Mouse (Mus musculus) forebrain, postnatal 0 days (tissue): ENCODE data around the gene Hcn2. TPM values are rescaled to one million over a fixed set of nuclear protein-coding genes. Genes with fewer than 3 reads are reported as not detected.

ENCODE experiments used
- ATAC-seq: fragments of 200-750 bp; cut with Nextera tagmentation; 2 replicates; pipeline ENCODE4 v1.8.0; 2017; ENCODE audit warnings: mild to moderate bottlenecking, moderate library complexity
- DNase-seq: peaks from one replicate; pipeline ENCODE4 v3.0.0-alpha.2; 2015
- H3K27ac ChIP-seq: fragments of 300-500 bp; sonication (generic); 2 replicates; pipeline ENCODE4 v1.5.1; 2014; ENCODE audit warnings: low read depth, mild to moderate bottlenecking, antibody characterized with exemption, low read length, moderate library complexity, mixed read lengths
- H3K27me3 ChIP-seq: fragments of 300-500 bp; sonication (generic); 2 replicates; pipeline ENCODE4 v1.6.1; 2014; ENCODE audit warnings: mild to moderate bottlenecking, low read length, mixed read lengths; ENCODE audit not compliant: insufficient read depth
- H3K36me3 ChIP-seq: fragments of 300-500 bp; sonication (generic); 2 replicates; pipeline ENCODE4 v1.6.1; 2014; ENCODE audit warnings: mild to moderate bottlenecking, moderate library complexity; ENCODE audit not compliant: insufficient read depth
- H3K4me1 ChIP-seq: fragments of 300-500 bp; sonication (generic); 2 replicates; pipeline ENCODE4 v1.6.1; 2014; ENCODE audit warnings: antibody characterized with exemption; ENCODE audit not compliant: insufficient read depth
- H3K4me2 ChIP-seq: fragments of 300-500 bp; sonication (generic); 2 replicates; pipeline ENCODE4 v1.6.1; 2014; ENCODE audit warnings: low read depth, mild to moderate bottlenecking, moderate library complexity
- H3K4me3 ChIP-seq: fragments of 300-500 bp; sonication (generic); 2 replicates; pipeline ENCODE4 v1.5.1; 2014; ENCODE audit warnings: low read depth, low read length, mixed read lengths
- H3K9ac ChIP-seq: fragments of 300-500 bp; sonication (generic); 2 replicates; pipeline ENCODE4 v1.6.1; 2014; ENCODE audit warnings: mild to moderate bottlenecking
- H3K9me3 ChIP-seq: fragments of 300-500 bp; sonication (generic); 2 replicates; pipeline ENCODE4 v1.6.1; 2016; ENCODE audit warnings: low read length
- CTCF ChIP-seq: sonication (generic); IDR thresholded peaks from 2 replicates; pipeline ENCODE4 v1.5.1; 2016; ENCODE audit warnings: antibody characterized with exemption, control low read depth, low read depth
- WGBS: fragments of 180-500 bp; shearing (Covaris S2); extraction: QIAGEN DNeasy Blood & Tissue Kit; methylation state at CpG from one replicate; pipeline ENCODE4 v1.1.7; 2014; 5-methylcytosine and 5-hydroxymethylcytosine counted together
- polyA plus RNA-seq: library from polyadenylated mRNA; unstranded; fragments of >200 nt; fragmentation: Nextera tagmentation; extraction: Ambion mirVana; gene quantifications from 2 replicates; pipeline ENCODE4 v1.2.1, GENCODE M21; 2015
- total RNA-seq: library from RNA; depleted of rRNA; stranded (reverse); fragments of >200 nt; gene quantifications from 2 replicates; pipeline ENCODE4 v1.2.3, GENCODE M21; 2014

The Hcn2 gene
- total and polyA plus RNA-seq, 2 experiments from 2014 or later, result 4.7 to 34.5 TPM

DNA sequence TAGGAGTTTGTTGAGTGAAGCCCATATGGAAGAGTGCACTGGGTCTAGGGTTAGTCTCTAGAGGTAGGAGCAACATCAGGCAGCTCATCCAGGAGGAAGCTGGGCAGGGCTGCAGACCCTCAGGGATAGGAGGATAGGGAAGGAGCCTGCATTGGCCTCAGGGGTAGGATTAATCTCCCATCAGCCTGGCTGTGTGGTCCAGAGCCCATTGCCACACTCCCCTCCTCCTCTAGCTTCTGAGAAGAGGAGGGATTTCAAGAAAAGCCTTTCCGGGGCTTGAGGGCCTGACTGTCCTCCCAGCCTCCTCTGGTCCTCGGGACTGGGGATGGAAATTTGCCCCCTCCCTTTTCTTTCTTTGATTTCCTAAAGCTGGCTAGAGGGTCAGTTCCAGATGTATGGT is 62.8 kb downstream of the Hcn2 start:
- H3K27ac ChIP-seq, result no peak overlapping the region
- no peaks in the 10 kb centered on the region for H3K4me1 ChIP-seq
- no peak overlapping the region for H3K4me3 ChIP-seq
- no peak for ATAC-seq
- no peak for TF ChIP-seq CTCF
- DNase-seq, result no peak
- H3K9me3 ChIP-seq, result no peaks in the 10 kb centered on the region
- H3K36me3 ChIP-seq, result no peaks in the 10 kb centered on the region
- no peak overlapping the region for H3K4me2 ChIP-seq
- H3K27me3 ChIP-seq, result peaks cover 12% of the 10 kb centered on the region
- no peak overlapping the region for H3K9ac ChIP-seq
- 26% methylated on average over 2 of the region's 2 CpGs for WGBS

DNA sequence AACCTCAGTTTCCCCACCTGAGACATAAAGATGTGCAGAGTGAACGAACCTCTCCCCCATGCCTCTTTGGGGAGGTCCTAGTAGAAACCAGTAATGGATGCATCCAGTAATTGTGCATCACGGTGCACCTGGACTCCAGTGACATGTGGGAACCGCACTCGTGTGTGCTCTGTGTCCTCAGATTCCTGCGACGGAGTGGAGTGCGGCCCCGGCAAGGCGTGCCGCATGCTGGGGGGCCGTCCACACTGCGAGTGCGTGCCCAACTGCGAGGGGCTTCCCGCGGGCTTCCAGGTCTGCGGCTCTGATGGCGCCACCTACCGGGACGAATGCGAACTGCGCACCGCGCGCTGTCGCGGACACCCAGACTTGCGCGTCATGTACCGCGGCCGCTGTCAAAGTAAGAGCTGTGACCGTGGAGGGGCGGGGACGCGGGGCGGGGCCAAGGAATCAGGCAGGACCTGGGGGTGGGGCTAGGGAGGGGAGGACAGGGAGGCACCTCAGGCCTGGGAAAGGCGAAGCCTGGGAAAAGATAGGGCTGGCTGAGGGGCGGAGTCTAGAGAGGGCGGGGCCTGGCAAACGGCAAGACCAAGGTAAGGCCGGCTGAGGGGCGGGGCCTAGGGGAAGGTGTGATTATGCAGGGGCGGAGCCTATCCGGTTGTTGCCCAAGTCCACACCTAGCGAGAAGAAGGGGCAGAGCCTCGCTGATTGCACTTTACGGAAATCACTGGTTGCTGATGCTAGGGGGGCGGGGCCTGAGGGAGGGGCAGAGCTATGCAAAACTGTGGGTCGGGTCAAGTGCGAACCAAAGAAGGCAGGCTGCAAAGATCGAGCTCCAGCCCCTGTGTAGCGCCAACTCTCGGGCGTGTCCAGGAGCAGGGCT is 63.6 kb downstream of the Hcn2 start:
- no peaks in the 10 kb centered on the region for H3K9me3 ChIP-seq
- peak; percentile 93 for TF ChIP-seq CTCF
- no peaks in the 10 kb centered on the region for H3K4me1 ChIP-seq
- peak; percentile 94 for ATAC-seq
- no peak overlapping the region for H3K27ac ChIP-seq
- H3K4me3 ChIP-seq, result peak overlapping the region; percentile 50
- peak overlapping the region; percentile 82 for H3K4me2 ChIP-seq
- peak overlapping the region; percentile 49 for H3K9ac ChIP-seq
- peaks cover 12% of the 10 kb centered on the region for H3K27me3 ChIP-seq
- peak; percentile 96 for DNase-seq
- WGBS, result 3% methylated on average over 54 of the region's 55 CpGs
- no peaks in the 10 kb centered on the region for H3K36me3 ChIP-seq

DNA sequence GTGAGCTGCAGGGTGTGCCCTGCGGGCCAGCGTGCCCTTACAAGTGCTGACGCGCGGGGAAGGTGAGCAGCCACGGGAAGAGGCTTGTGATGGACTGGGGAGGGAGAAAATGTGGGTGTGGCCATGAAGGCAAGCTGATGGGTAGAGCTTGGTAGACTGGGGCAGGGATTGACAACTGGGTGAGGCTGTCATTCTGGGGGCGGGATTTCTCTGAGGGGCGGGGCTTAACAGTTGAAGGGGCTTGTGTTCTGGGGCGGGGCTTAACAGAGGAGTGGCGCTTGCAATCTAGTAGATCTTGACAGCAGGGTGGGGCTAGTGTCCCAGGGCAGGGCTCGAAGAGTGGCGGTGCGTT is 64.2 kb downstream of the Hcn2 start:
- WGBS, result 2% methylated on average over 13 of the region's 13 CpGs
- H3K4me1 ChIP-seq, result no peaks in the 10 kb centered on the region
- peak overlapping the region; percentile 50 for H3K4me3 ChIP-seq
- no peak for TF ChIP-seq CTCF
- peaks cover 12% of the 10 kb centered on the region for H3K27me3 ChIP-seq
- peak overlapping the region; percentile 49 for H3K9ac ChIP-seq
- no peaks in the 10 kb centered on the region for H3K36me3 ChIP-seq
- ATAC-seq, result peak; percentile 68
- no peaks in the 10 kb centered on the region for H3K9me3 ChIP-seq
- H3K27ac ChIP-seq, result no peak overlapping the region
- peak overlapping the region; percentile 82 for H3K4me2 ChIP-seq
- no peak for DNase-seq

DNA sequence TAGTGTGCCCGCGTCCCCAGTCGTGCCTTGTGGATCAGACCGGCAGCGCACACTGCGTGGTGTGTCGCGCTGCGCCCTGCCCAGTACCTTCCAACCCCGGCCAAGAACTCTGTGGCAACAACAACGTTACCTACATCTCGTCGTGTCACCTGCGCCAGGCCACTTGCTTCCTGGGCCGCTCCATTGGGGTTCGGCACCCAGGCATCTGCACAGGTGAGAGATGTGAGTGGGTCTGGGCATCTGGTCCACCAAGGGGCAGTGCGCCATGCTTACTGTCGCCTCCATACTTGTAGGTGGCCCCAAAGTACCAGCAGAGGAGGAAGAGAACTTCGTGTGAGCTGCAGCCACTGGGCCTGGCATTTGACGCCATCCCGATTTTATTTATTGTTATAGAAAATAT is 64.7 kb downstream of the Hcn2 start:
- peak overlapping the region; percentile 49; the same call in 1 of the 2 replicates for H3K9ac ChIP-seq
- no peak for ATAC-seq

DNA sequence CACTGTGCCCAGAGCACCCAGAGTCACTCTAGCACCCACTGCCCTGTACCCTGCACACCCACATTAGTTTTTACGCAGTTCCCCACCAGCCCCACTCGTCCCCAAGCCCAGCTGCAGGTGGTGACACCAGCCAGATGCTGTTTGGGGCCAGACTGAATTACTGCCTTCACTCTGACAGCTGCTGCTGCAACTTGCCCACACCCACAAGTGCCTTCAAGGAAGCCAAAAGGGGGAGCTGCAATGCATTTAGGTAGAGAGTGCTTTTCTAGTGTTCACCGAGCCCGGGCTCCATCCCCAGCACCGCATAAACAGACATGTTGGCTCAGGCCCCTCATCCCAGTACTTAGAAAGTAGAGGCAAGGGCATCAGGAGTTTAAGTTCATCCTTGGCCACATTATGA is 65.5 kb downstream of the Hcn2 start:
- no peak overlapping the region for H3K4me3 ChIP-seq
- TF ChIP-seq CTCF, result no peak
- no peaks in the 10 kb centered on the region for H3K36me3 ChIP-seq
- peaks cover 7% of the 10 kb centered on the region for H3K27me3 ChIP-seq
- no peak overlapping the region for H3K4me2 ChIP-seq
- H3K9me3 ChIP-seq, result no peaks in the 10 kb centered on the region
- no peaks in the 10 kb centered on the region for H3K4me1 ChIP-seq
- WGBS, result 51% methylated on average over 5 of the region's 5 CpGs
- DNase-seq (no peak), ATAC-seq (no peak)
- no peak overlapping the region for H3K9ac ChIP-seq
- no peak overlapping the region for H3K27ac ChIP-seq

More for the DNA sequence above, 64.7 kb downstream of the Hcn2 start:
- Histone ChIP-seq H3K9me3 (no peaks in the 10 kb centered on the region), H3K4me3 (peak overlapping the region; percentile 50), H3K27me3 (peaks cover 12% of the 10 kb centered on the region), H3K27ac (no peak overlapping the region), H3K36me3 (no peaks in the 10 kb centered on the region), H3K4me2 (peak overlapping the region; percentile 82), H3K4me1 (no peaks in the 10 kb centered on the region)
- TF ChIP-seq CTCF, result no peak
- 34% methylated on average over 21 of the region's 21 CpGs for WGBS
- DNase-seq, result no peak

DNA sequence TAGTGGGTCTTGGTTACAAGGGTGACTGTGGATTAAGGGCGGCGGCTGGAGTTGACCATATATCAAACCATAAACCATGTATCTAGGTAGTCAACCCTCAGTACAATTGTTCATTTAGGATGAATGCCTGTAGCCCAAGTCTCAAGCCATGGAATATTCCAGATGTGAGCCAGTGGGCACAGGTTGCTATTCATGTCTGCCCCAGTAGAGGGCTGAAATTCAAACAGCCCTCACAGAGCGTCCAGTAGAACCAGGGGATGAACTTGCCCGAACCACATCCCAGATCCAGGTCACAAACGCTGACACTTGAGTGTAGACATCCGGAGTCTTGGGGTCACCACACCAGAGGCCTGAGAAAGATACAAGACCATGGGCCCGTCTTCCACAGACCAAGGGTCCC is 66.6 kb downstream of the Hcn2 start:
- Histone ChIP-seq H3K27me3 (no peaks in the 10 kb centered on the region; the same call in 1 of the 2 replicates), H3K9me3 (no peaks in the 10 kb centered on the region), H3K4me1 (no peaks in the 10 kb centered on the region), H3K9ac (no peak overlapping the region), H3K36me3 (no peaks in the 10 kb centered on the region), H3K4me2 (no peak overlapping the region), H3K27ac (no peak overlapping the region), H3K4me3 (no peak overlapping the region)
- DNase-seq (no peak), ATAC-seq (no peak)
- peak; percentile 47 for TF ChIP-seq CTCF
- 65% methylated on average over 7 of the region's 7 CpGs for WGBS
